Mouse (Mus musculus) right cerebral cortex, adult 2 months (tissue): ENCODE measurements around the gene Ccnc.

Source experiments
- DNase-seq, 2 experiments: peaks; one replicate each; pipeline ENCODE4 v3.0.0; 2021 to 2022; ENCODE audit warnings: low spot score in 2 of 2

Ccnc gene

DNA sequence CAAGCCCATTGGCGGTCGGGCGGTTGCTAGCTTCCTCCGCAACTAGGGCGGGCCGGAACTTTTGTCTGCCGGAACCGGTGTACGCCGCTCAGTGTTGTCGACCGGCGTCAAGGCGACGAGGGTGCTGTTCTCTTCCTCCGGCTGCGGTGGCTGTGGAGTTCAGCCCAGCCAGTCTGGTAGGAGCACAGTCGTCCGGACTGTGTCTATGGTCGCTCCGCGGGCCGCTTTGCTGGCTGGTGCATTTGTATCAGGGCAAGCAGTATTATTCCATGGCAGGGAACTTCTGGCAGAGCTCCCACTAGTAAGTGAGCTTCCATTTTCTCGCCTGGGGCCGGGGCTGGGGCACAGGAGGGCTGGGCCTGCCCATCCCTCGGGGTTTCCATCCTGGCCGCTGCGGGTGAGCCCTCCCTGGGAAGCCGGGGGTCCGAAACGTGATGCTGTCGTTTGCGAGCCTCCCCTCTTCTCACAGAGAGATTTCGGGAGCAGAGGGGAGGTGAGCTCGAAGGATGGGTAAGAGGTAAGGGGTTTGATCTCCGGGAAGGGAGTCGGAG is at the start of gene Ccnc:
Ccnc (plus strand) TSS at position 87 of the 551 bp plus-strand sequence.
- DNase-seq: peak; percentile 89 to 94

DNA sequence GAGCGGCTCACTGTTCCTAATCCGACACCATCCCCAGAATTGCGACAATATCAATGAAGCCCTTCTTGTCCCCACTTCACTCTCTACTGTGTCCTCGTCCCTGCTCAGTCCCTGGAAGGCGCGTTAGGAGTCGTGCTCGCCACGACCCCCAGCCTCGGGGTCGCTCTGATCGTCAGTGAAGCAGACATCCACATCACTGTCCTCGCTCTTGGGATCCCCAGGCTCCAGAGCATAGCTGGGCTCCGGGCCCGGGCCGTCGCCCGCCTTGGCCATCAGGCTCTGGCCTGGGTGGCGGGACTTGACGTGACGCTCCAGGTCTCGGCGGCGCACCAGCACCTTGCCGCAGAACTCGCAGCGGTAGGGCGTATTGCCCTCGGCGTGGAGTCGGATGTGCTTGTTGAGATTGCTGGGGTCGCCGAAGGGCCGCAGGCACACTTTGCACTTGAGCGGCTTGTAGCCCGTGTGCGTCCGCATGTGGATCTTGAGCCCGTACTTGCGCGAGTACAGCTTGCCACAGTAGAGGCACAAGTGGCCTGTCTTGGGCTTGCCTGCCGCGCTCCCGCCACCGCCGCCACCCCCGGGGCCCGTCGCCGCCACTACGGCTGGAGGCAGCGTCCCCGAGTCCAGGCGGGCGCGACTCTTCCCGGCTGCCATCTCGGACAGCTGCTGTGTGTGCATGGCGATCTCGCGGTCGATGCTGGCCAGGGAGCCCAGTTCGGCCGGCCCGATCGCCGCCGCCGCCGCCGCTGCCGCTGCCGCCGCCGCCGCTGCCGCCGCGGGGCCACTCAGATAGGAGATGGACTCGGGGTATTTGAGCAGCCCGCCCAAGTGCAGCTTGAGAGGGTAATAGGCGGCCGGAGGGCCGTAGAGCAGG is 49.2 kb upstream of the Ccnc start:
- no peak for DNase-seq

DNA sequence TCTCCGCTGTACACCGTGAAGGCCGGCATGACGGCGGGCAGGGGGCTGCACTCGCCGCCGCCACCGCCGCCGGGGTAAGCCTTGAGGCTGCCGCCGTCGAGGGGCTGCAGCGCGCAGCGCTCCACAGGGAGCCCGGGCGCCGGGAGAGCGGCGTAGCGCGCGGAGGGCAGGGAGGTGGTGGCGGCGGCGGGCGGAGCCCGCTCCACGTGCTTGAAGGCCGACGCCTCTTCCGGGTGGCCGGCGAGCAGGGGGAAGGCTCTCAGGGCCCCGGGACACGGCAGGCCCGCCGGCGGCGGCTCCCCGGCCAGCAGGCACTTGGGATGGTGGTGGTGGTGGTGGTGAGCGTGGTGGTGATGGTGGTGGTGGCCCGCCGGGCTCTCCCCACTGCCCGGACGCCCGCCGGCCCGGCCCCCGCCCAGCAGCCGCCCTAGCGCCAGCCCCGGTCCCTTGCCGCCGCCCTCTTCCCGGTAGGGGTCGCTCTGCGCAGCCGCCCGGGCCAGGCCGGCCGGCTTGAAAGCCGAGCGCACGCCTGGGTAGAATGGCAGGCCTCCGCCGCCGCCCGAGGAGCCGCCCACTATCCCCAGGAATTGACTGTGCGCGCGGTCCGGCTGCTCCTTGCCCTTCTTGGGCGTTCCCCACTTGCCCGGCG is 48.4 kb upstream of the Ccnc start:
- DNase-seq: no peak

DNA sequence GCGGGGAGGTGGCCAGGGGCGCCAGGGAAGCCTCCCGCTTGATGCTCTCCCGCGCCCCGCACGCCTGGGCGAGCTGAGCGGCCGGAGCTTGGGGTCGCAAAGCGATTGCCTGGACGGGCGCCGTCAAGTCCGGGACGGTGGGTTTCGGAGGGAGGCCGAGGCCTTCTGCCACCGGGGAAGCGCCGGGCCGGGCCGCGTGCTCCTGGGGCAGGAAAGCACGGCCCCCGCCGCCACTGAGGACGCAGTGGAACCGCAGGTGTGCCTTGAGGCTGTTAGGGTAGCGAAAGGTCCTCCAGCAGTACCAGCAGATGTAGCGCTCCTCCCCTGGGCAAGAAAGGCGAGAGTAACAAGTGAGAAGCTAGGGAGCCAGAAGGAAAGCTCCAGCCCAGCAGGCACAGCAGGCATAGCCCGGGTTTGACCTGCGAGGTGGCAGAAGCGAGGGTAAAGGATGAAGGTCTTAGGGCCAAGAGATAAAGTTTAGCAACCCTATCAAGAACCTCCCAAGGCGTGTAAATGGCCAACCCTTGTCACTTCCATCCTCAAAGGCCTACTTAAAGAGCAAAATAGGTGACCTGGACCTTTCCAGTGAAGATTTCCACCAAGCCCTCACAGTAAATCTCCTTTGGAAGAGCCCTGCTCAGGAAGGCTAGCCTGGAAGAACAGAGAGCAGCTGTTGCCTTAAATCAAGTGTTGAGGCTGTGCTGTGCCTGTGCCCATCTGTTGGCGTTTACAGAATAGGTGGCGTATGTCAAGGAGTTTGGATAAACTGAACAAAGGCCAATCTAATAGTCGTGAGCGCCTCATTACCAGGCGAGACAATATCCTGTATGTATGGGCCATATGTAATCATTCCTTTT is 47.6 kb upstream of the Ccnc start:
- no peak for DNase-seq

DNA sequence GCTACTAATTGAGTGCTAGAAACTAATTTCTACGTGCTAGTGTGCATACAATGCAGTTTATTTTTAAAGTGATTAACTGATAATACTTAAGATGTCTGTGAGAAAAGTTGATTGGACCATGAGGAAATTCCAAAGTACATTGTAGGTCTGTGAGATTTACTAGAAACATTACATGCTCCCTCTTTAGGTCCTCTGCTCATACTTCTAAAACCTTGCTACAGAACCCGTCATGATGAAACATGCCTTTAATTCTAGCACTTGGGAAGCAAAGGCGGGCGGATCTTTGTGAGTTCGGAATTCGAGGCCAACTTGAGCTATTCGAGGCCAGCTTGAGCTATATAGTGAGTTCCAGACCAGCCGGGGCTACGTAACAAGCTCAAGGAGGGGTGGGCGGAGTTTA is 46.5 kb upstream of the Ccnc start:
- DNase-seq: no peak

DNA sequence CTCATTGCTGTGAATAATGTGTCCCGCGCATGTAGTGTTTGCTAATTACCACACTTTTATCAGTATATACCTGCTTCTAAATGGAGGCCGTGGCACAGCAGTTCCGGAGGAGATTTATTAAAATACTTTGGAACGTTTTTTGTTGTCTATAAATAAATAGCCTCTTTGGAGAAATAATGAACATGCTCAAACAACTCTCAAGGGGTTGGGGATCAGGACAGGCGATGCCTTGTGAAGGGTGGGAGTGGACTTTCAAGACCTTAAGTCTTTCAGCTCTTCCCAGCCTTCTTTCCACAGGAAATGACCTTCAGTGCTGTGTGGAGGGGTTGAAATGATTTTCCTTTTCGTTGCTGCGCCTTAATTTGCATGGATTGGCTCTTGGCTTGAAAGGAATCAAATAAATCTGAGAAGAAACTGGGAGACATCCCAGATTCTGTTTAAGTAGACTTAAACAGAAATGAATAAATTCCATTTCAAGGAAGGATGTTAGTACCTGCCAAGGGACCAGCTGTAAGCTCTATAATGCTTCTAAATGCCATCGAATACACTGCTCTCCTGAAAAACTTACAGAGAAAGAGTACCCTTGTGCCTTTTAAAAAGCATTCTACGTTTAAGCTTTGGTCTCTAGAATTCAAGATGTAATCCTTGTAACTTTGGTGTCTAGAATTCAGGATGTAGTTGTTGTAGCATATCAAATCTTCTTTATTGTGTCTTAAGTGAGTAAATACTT is 44.9 kb upstream of the Ccnc start:
- DNase-seq: no peak

DNA sequence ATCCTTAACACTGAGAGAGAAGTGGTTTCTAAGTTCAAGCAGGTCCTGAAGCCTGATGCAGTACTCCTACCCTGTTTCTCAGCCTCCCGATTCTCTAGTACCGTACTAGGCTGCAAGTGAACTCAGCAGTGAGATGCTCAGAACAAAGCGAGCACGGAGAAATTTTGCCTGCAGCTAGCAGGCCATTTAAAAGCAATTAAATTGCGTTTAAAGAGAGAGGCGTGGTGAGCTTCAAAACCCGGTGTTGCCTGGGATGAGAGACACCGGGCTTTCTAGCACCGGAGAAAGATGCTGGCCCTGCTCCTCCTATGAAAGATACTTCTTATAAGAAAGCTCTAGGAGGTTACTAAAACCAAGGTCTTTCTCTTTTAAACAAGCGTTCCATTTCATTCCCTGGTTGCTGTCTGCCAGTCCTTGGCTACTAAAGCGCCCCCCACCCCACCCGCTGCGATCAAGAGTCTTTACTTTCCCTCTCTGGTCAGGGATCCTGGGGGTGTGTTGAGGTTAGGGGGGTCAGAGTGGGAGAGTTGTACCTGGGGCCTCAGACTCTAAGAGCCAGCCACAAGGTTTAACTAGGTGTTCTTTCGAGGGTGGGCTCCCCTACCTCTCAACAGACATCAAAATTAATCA is 43.0 kb upstream of the Ccnc start:
- no peak for DNase-seq

DNA sequence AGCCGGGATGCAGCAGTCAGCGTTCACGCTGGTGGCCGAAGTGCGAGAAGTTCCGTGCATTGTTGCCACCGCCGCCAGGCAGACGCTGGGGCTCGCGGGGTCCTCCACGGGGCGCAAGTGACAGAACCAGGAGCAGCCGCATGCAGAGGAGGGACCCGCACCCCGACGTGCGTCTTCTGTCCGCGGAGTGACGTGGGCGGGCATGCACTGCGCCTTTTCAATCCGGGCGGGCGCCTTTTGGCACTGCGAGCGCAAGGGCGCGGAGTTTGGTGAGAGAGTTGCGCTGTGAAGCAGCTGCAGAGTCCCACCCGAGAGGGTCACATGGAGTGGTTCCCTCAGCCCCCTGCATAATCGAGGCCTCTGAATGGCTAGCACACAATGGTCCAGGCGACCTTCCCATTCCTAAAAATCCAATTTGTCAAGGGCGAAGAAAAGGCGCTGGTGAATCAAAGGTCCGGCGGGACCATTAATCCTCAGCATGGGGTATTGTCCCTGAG is 41.9 kb upstream of the Ccnc start, which contains the start of gene Prdm13:
Prdm13 (minus strand) TSS at position 369 of the 497 bp plus-strand sequence.
- no peak for DNase-seq

DNA sequence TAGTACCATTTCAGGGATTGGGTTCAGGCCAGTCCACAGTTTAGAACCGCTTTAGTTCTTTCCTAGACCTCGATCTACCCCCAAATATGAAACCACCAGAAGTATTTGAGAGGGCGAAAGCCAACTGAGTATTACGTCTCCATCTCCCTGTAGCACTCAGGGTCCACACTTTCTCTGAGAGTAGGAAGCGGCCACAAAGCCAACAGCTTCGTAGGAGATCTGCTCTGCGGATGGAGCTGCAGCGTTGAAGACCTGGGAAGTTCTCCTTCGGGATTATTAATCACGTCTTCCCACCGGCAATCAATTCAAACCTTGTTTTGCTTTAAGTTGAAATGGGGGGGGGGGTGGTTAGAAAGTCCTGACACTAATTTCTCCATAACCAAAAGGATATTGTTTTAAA is 41.1 kb upstream of the Ccnc start:
- DNase-seq: no peak

DNA sequence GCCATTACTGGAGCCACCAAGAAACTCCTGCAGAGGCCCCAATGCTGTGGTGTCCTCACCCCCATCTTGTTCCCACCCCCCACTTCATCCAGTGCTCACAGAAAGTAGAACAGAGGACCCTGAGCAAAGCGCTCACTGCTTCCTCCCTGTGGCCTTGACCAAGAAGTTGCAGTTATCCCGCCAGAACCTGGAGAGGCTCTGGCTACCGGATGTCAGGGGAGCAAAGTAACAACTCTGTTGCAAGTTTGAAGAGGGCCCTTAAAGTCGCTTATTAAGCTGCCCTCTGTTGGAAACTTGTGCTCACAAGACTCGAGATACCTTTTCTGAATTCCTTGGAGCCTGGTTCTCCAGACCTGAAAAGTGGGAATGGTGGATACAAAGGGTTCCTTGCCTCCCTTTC is 40.6 kb upstream of the Ccnc start:
- DNase-seq: no peak

DNA sequence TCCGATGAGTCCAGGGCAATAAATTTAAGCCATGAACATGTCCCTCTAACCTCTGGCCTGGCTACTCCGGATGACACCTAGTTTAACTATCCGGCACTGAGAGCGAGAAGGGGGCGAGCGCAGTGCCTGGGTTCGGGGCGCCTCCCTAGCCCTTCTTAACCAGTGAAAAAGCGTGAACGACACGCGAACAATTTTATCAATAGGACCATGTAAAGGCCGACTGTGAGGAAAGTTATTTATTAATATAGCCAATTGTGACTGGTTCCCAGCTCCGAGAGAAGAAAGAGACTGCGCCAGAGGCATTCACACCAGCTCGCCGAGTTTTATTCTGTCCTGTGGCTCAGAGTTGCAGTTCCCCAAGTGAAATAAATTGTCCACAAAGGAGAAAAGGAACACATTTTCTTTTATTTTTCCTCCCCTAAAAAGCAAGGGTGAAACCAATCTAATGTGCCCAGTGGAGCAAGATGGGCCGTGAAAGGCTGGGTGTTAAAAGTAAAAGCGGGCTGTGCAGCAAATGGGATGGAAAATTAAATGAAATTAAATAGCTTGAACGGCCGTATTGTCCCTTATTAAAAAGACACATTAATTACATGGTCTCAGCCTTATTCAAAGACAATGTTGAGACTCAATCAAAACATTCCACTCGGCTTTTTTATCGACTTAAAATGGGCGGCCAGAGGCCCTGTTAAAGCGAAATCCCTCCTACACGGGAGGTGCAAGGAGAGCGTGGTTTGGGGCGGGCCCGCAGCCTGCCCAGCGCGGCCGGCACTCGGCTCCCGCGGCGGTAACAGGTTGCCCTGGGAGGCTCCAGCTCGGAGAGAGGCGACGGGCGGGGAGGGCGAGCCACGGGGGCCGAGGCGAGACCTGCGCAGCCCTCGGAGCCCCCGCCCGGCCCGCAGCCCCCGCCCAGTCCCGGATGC is 39.5 kb upstream of the Ccnc start:
- DNase-seq: no peak

DNA sequence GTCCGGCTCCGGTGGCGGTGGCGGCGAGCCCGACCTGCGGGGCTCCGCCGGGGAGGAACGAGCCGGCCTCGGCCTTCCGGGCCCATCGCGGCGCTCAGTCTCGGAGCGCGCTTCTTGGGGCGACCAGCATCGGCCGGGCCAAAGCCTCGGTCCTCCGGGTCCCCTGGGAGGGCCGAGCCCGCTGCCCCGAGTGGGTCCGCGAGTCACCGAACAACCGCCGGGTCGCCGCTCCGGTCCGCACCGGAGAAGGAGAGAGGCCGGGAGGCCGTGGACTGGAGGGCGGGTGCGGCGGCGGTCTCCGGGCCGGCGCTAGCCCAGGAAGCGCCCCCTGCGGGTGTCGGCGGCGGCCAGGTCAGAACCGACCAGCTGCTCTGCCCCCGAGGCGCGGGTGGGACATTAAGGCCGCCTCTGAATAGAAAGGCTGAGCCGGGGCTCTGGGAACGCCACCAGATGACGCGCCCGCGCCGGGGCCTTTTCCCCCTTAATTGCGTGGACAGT is 38.7 kb upstream of the Ccnc start:
- DNase-seq: no peak

DNA sequence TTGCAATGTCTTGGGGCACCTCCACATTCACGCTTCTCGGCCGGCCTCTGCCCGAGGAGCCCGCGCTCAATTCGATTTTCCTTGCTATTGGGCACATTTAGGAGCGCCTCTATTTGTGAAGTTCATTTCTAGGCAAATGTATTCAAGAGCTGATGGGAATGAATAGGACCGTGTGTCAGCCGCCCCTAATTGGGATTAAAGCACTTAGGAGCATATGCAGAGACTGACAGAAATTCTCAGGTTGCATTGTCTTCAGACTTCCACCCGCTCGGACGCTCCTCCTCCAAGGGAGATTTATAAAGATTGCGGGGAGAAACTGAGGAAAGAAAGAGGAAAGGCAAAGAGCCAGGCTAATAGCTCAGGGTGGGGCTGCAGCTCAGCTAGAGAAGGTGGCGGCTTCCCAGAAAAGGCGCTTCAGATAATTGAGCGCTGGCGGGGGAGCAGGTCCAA is 38.0 kb upstream of the Ccnc start:
- DNase-seq: no peak

DNA sequence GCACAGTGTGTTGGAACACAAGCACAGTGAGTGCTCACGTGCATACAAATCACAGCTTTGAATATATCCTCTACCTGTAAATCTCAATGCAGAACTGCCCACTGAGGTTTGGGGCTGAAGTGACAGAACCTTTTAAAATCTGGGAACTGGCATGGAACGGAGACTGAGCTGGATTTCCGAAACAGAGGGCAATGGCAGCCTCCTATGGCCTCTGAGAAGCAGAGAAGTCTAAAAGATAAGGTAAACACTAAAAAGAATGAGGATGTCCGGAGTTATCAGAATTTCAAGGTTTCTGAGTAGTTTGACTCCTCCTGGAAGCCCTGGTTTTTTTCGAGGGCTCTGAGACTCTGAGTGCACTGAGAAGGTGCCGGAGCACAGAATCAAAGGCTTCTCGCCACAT is 37.3 kb upstream of the Ccnc start:
- DNase-seq: no peak

DNA sequence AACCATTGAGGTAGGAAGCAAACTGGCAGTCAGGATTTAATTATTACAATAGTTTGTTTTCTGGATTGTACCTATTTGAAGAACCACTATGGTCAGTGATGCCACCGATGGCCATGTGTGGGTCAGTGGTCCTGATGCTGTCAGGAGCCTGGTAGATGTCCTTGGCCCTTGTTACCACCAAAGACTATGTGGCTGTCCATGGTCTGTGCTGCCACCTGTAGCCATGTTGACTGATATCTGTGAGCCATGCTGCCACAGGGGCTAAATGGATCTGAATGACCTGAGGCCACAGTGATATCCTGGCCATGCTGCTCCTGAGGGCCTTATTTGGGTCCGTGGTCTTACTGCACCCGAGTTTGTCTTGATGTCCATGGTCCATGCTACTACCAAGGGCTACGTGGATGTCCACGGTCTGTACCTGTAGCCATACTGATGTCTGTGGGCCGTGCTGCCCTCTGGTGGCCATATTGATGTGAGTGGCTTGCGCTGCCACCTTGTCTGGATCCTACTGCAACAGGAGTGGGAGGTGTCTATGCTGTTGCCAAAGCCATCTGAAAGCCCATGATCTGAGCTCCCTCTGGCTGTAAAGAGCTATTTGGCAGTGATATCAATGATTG is 31.8 kb upstream of the Ccnc start:
- peak; percentile 58 to 61 for DNase-seq

DNA sequence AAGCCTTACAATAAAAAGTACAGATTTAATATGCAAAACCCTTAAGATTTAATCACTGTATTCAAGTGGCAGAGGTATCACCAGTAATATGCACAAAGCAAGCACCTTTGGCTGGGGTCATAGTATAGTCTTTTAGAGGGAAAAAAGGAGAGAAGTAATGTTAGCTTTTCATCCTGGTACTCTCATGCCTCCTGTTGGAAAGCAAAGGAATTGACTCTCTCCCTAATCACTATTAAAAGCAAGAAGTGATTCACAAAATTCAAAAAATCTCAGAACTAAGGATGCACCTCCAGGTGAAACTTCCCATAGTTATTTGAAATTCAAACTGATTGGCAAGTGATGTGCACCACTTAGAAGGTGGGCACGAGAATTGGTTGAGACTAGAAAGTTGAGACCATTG is 22.5 kb upstream of the Ccnc start:
- no peak for DNase-seq

DNA sequence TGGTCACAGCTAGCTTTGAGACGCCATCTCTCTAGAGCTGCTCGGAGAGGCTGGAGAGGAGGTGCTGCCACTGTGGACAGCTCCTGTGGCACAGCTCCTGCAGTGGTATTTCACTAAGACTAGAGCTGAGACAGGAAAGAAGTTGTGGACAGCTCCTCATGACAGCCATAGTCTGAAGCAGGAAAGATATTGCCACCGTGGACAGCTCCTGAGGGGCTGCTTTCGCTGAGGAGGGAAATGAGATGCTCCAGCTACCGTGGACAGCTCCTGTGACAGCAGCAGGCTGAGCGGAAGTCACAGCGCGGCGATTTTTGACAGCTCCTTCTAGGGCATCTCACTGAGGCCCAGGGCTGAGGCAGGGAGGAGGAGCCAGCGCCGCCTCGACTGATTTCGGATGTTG is 15.4 kb upstream of the Ccnc start:
- DNase-seq: peak; percentile 7 to 24

DNA sequence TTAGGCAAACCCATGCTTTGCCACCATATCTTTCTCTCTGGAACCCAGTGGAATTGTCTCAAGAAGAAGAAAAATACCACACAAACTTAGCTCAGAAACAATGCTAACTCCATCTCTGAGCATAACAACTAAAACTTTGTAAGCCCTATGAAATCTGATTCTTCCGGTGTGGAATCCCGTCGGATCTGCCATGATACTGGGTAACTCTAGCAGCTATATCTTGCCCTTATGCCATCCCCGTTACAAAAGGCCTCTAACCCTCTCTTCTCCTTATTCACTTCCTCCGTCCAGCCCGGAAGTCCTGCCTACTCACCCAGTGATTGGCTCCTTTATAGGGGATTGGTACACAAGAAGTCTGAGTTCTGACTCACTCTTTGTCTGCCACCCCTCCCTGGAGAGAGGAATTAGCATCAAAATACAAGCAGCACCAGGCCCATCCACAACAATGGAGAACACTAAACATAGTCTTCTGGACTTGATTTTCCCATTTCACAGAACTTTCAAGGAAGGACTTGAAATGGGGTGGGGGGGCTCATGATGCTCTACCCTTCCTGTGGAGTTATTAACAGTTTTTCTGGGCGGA is 4.7 kb upstream of the Ccnc start:
- no peak for DNase-seq
